Mouse (Mus musculus): ENCODE data around the gene Gdi1. TPM values are rescaled to one million over a fixed set of nuclear protein-coding genes. Genes with fewer than 3 reads are reported as not detected.

Gdi1 gene
- 1,108 and 1,139 TPM in 2 replicates for polyA plus RNA-seq (2015; fragmentation: Nextera tagmentation; extraction: Ambion mirVana)

DNA sequence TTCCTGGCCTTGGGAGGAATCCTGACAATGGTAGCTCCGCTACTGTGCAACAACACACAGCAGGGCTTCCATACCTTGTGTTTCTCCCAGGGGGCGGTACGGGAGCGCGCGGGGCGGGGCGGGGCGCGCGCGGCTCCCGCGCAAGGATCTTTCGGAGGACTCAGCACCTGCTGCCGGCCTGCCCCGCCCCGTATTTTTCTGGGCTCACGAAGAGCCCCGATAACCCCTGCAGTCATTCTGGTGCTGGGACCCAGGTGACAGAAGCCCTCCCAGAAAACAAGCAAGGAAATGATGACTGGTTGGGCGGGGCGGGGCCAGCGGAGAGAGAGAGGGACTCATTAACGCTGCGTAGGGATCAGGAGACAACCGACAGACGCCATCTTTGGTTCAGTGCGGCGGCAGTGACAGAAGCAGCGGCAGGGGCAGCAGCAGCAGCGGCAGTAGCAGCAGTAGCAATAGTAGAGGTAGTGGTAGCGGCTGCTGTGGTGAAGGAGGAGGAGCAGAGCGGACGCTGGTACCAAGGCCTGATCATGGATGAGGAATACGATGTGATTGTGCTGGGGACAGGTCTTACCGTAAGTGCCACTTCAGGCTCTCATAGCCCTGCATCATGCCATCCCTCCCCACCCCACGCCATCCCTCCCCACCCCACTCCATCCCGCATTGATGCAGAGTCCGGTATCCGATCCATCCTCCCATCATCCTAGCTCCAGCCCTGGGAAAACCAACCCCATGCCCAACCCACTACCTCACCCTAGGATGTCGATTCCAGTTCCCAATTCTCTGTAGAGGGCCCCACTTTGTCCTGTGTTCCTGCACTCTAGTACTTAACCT lies at the start of gene Gdi1:
Gene Gdi1 (plus strand): TSS at position 132 of the 834 bp plus-strand sequence.
- Histone ChIP-seq H3K4me1 (ENCODE audit: control insufficient read depth, insufficient read depth, low read length) (peaks cover 21% of the 10 kb centered on the region), H3K36me3 (ENCODE audit: control insufficient read depth, insufficient read depth, low read length) (peaks cover 6% of the 10 kb centered on the region; the same call in 1 of the 2 replicates), H3K4me3 (ENCODE audit: low read depth, low read length) (peak within 1 kb of the TSS; percentile 49), H3K9me3 (replicated peaks; ENCODE audit: control insufficient read depth, low read length, poor library complexity, severe bottlenecking) (no peaks in the 10 kb centered on the region), H3K9ac (ENCODE audit: low read depth, low read length) (peak within 1 kb of the TSS; percentile 79), H3K4me2 (ENCODE audit: low read length) (peak within 1 kb of the TSS; percentile 80), H3K27ac (ENCODE audit: low read length) (peak within 1 kb of the TSS; percentile 96), H3K27me3 (ENCODE audit: control insufficient read depth, insufficient read depth, low read depth, low read length) (no peaks in the 10 kb centered on the region)
- WGBS: 18% methylated on average over 34 of the region's 41 CpGs
- ATAC-seq: peak; percentile 86

DNA sequence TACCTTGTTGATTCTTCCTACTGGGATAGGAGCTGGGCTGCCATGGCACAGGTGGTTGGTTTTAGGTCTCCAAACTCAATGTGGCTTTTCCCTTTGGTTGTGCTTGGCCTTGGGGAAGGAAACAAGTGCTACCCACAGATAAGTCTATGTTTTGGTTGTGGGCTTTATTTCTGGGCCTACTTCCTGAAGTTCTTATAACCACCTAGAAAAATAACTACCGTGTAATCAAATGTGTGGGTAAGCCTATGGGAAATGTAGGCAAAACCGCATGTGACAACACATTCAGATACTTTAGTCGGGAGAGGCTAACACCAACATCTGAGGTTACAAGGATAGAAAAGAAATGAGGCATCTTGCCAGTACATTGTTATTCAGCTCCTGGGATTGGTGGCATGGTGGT lies 47.1 kb upstream of the Gdi1 start:
- Histone ChIP-seq H3K27me3 (ENCODE audit: control insufficient read depth, insufficient read depth, low read depth, low read length) (no peaks in the 10 kb centered on the region), H3K27ac (ENCODE audit: low read length) (no peak overlapping the region), H3K4me2 (ENCODE audit: low read length) (no peak overlapping the region), H3K9me3 (replicated peaks; ENCODE audit: control insufficient read depth, low read length, poor library complexity, severe bottlenecking) (no peaks in the 10 kb centered on the region), H3K9ac (ENCODE audit: low read depth, low read length) (no peak overlapping the region), H3K4me3 (ENCODE audit: low read depth, low read length) (no peak overlapping the region), H3K4me1 (ENCODE audit: control insufficient read depth, insufficient read depth, low read length) (peaks cover 5% of the 10 kb centered on the region), H3K36me3 (ENCODE audit: control insufficient read depth, insufficient read depth, low read length) (0 out of 2 replicates have a peak, but pooled peaks cover 3% of the 10 kb centered on the region)
- ATAC-seq: no peak
- 93% methylated on average over 3 of the region's 3 CpGs for WGBS

DNA sequence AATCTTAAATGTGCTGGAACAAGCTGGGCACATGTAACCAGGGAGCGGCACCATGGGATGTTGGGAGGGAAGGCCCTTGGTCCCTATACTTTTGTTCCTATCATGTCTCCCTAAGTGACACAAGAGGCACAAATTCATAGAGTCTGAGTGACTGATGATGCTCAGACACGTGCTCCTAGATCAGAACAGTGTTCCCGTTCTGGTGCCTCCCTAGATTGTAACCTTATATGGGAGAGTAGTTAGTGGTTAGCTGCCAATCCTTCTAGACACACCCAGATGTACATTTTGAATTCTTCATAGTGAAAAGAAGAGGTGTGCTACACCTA lies 35.1 kb upstream of the Gdi1 start:
- peaks cover 7% of the 10 kb centered on the region for H3K4me1 ChIP-seq (ENCODE audit: control insufficient read depth, insufficient read depth, low read length)
- 33% methylated on average over 3 of the region's 3 CpGs for WGBS

DNA sequence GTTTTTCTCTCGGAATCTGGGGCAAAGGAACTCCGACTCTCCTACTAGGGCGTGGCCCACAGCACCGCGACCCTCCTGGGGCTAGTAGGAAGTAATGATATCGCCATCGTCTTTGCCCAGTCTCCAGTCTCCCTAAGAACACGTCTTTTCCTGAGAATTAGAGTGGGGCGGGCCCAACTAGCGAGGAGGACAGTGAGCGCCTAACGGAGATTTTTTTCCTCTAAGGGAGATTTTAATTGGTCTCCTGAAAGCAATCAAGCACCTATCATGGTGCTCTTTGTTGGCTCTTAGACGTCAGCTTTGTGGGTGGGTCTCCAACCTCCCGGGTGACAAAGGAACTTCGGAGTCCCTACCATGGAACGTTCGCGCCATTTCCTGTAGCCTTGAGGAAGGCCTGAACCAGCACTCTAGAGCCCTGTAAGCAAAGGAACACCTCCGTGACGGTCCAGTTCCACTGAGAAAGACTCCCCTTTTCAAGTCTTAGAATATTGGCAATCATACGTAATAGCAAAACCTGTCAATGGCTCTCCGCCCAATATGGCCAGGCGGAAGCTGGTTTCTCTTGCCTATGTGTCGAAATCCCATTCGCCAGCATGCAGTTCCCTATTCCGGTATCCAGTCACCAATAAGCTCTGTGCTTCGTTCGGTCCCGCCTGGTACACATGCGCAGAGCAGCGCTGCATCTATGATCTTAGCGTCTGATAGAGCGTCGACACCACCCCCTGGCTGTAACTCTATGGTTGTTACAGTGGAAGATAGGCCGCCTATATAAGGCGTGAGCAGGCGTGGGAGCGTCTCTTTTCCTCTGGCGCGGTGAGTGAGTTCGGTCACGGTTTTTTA lies 34.5 kb upstream of the Gdi1 start, which contains the start of gene Rpl10:
Gene Rpl10 (plus strand): TSS at position 751 of the 840 bp plus-strand sequence.
- Histone ChIP-seq H3K36me3 (ENCODE audit: control insufficient read depth, insufficient read depth, low read length) (0 out of 2 replicates have a peak, but pooled peaks cover 3% of the 10 kb centered on the region), H3K27ac (ENCODE audit: low read length) (peak within 1 kb of the TSS; percentile 96), H3K4me1 (ENCODE audit: control insufficient read depth, insufficient read depth, low read length) (peaks cover 7% of the 10 kb centered on the region), H3K9me3 (replicated peaks; ENCODE audit: control insufficient read depth, low read length, poor library complexity, severe bottlenecking) (no peaks in the 10 kb centered on the region), H3K4me3 (ENCODE audit: low read depth, low read length) (peak within 1 kb of the TSS; percentile 50), H3K27me3 (ENCODE audit: control insufficient read depth, insufficient read depth, low read depth, low read length) (no peaks in the 10 kb centered on the region), H3K9ac (ENCODE audit: low read depth, low read length) (peak within 1 kb of the TSS; percentile 69), H3K4me2 (ENCODE audit: low read length) (peak within 1 kb of the TSS; percentile 59)
- peak; percentile 96 for ATAC-seq
- 16% methylated on average over 41 of the region's 42 CpGs for WGBS

More for the DNA sequence above, 35.1 kb upstream of the Gdi1 start:
- Histone ChIP-seq H3K27ac (ENCODE audit: low read length) (peak overlapping the region; percentile 96), H3K4me3 (ENCODE audit: low read depth, low read length) (peak overlapping the region; percentile 50), H3K9me3 (replicated peaks; ENCODE audit: control insufficient read depth, low read length, poor library complexity, severe bottlenecking) (no peaks in the 10 kb centered on the region), H3K4me2 (ENCODE audit: low read length) (peak overlapping the region; percentile 54), H3K9ac (ENCODE audit: low read depth, low read length) (peak overlapping the region; percentile 47; the same call in 1 of the 2 replicates), H3K27me3 (ENCODE audit: control insufficient read depth, insufficient read depth, low read depth, low read length) (no peaks in the 10 kb centered on the region), H3K36me3 (ENCODE audit: control insufficient read depth, insufficient read depth, low read length) (0 out of 2 replicates have a peak, but pooled peaks cover 3% of the 10 kb centered on the region)
- peak; percentile 54 for ATAC-seq

DNA sequence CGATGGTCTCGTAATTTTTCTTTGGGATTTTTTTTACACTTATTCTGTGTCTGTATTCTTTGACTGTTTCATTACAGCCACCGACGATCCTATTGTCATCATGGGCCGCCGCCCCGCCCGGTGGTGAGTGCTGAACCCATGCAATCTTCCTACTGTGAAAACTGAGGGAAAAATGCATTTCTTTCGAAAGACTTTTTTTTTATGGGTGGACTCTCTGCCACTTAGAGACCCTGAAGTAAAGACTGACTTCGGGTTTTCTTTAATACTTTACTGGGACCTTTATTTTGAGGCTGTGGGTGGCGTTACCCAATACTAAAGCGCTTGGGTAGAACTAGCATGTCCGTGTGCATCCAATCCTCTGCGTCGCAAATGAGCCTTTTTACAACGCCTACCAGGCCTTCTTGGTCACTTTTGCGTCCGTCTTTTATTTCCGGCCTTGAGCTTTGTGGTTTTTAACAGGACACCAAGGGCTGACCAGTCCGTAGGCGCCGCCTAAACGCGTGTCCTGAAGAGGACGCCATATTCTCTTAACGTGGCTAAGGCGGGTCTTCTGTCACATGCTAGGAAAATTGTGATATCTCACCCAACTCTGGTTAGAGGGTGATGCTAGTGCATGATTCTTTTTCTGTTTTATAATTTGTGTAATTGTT lies 33.8 kb upstream of the Gdi1 start:
- ATAC-seq: no peak
- no peaks in the 10 kb centered on the region for H3K9me3 ChIP-seq (replicated peaks; ENCODE audit: control insufficient read depth, low read length, poor library complexity, severe bottlenecking)
- H3K4me2 ChIP-seq (ENCODE audit: low read length): peak overlapping the region; percentile 59
- peak overlapping the region; percentile 69 for H3K9ac ChIP-seq (ENCODE audit: low read depth, low read length)
- 20% methylated on average over 27 of the region's 27 CpGs for WGBS
- peak overlapping the region; percentile 25 for H3K27ac ChIP-seq (ENCODE audit: low read length)
- 0 out of 2 replicates have a peak, but pooled peaks cover 3% of the 10 kb centered on the region for H3K36me3 ChIP-seq (ENCODE audit: control insufficient read depth, insufficient read depth, low read length)
- peaks cover 7% of the 10 kb centered on the region for H3K4me1 ChIP-seq (ENCODE audit: control insufficient read depth, insufficient read depth, low read length)
- peak overlapping the region; percentile 50 for H3K4me3 ChIP-seq (ENCODE audit: low read depth, low read length)
- no peaks in the 10 kb centered on the region for H3K27me3 ChIP-seq (ENCODE audit: control insufficient read depth, insufficient read depth, low read depth, low read length)

DNA sequence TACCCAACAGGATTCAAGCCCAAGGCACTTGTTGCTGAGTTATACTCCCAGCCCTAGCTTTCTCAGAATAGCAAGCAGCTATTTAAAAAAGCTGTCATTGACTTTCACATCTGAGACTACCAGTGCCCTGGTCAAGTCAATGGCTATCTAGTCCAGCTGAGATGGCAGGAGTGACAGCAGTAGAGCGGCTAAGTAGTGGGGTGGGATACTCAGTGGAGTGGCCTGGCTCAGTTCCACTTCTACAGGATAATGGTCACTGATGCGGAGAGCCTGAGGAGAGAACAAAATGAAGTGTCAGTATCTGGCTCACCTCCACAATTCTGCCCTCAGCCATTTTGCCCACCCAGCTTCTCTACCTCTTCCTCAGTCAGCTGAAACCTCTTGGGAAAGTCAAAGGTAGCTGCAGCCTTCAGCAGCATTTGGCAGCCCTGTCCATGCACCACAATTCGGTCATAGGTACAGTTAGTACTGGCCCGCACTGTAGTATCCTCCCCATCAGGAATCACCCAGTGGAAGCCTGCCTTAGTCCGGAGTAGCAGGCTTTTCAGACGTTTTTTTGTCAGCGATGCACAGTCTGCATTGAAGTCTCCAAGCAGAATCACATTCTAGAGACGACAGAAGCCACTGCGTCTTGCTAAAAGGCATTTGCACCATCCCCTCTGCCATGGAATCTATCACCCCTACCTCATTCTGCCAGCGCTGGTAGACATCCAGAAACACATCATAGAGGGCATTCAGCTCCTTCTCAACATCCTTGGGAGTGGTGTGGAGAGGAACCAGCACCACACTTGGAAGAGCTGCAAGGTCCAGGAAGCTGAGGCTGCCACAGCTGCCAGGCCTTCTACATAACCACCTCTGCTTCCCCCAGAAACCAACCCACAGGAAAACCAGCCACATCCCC lies 31.1 kb upstream of the Gdi1 start:
- 25% methylated on average over 10 of the region's 10 CpGs for WGBS
- no peak overlapping the region for H3K4me2 ChIP-seq (ENCODE audit: low read length)

DNA sequence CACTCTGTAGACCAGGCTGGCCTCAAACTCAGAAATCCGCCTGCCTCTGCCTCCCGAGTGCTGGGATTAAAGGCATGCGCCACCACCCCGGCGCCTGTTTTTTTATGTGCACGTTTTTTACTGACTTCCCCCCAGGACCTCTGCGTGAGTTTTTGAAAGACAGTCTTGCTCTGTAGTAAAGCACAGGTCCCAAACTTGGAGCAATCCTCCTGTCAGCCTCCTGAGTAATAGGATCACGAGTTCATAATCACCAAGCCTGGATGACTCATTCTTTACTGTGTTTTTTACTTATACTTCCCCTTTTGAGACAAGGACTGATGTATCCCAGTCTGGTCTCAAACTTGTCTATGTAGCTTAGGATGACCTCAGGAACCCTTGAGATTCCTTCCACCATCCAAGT lies 26.9 kb upstream of the Gdi1 start:
- Histone ChIP-seq H3K27me3 (ENCODE audit: control insufficient read depth, insufficient read depth, low read depth, low read length) (no peaks in the 10 kb centered on the region), H3K4me1 (ENCODE audit: control insufficient read depth, insufficient read depth, low read length) (peaks cover 4% of the 10 kb centered on the region; the same call in 1 of the 2 replicates), H3K9ac (ENCODE audit: low read depth, low read length) (no peak overlapping the region), H3K9me3 (replicated peaks; ENCODE audit: control insufficient read depth, low read length, poor library complexity, severe bottlenecking) (no peaks in the 10 kb centered on the region), H3K4me2 (ENCODE audit: low read length) (no peak overlapping the region), H3K27ac (ENCODE audit: low read length) (no peak overlapping the region), H3K4me3 (ENCODE audit: low read depth, low read length) (no peak overlapping the region), H3K36me3 (ENCODE audit: control insufficient read depth, insufficient read depth, low read length) (0 out of 2 replicates have a peak, but pooled peaks cover 3% of the 10 kb centered on the region)
- ATAC-seq: no peak
- 75% methylated on average over 8 of the region's 8 CpGs for WGBS

More for the DNA sequence above, 31.1 kb upstream of the Gdi1 start:
- Histone ChIP-seq H3K36me3 (ENCODE audit: control insufficient read depth, insufficient read depth, low read length) (0 out of 2 replicates have a peak, but pooled peaks cover 3% of the 10 kb centered on the region), H3K9me3 (replicated peaks; ENCODE audit: control insufficient read depth, low read length, poor library complexity, severe bottlenecking) (no peaks in the 10 kb centered on the region), H3K4me1 (ENCODE audit: control insufficient read depth, insufficient read depth, low read length) (peaks cover 7% of the 10 kb centered on the region), H3K9ac (ENCODE audit: low read depth, low read length) (no peak overlapping the region), H3K4me3 (ENCODE audit: low read depth, low read length) (no peak overlapping the region), H3K27ac (ENCODE audit: low read length) (no peak overlapping the region), H3K27me3 (ENCODE audit: control insufficient read depth, insufficient read depth, low read depth, low read length) (no peaks in the 10 kb centered on the region)
- no peak for ATAC-seq
